In genomic region chr11:49246523-49246922, GRCm38 (mm10) we compare ENCODE assay signal across 18 mouse cellular contexts. TPM values are rescaled to one million over a fixed set of nuclear protein-coding genes. Genes with fewer than 3 reads are reported as not detected.
A peak's percentile ranks its signal among the peaks of the same experiment; 100 is the strongest.
DNase-seq lines count a peak whose midpoint lies in the region; ATAC-seq and TF ChIP-seq lines count a peak whose summit lies in the region.
"Had no signal": no experiment of that assay in that cellular context is flagged by ENCODE, and none has a peak within 500 bp of the region (broad histone marks: within the 10 kb centered on the region; RNA-seq: fewer than 3 reads in every experiment).

No protein-coding gene starts in this region.

- no peak overlapping the region for H3K27ac ChIP-seq in kidney, embryonic 14.5 days (ENCODE audit: low read depth, low read length)
- no peak overlapping the region for H3K27ac ChIP-seq in midbrain, embryonic 13.5 days
- no peak overlapping the region for H3K27ac ChIP-seq in midbrain, embryonic 10.5 days (replicated peaks)
- H3K27ac ChIP-seq in intestine, postnatal 0 days (ENCODE audit: low read depth, low read length), result peak overlapping the region; percentile 54
- no peak overlapping the region; the same call in 1 of the 2 replicates for H3K27ac ChIP-seq in stomach, embryonic 15.5 days
- H3K27ac ChIP-seq: forebrain, embryonic 12.5 days had no signal

- H3K9ac ChIP-seq in kidney, embryonic 14.5 days (ENCODE audit: low read depth, low read length), result no peak overlapping the region; the same call in 1 of the 2 replicates
- H3K9ac ChIP-seq in midbrain, embryonic 13.5 days (replicated peaks), result 0 out of 2 replicates have a peak overlapping the region, but pooled peaks have one; percentile 23
- H3K9ac ChIP-seq in intestine, postnatal 0 days (ENCODE audit: low read depth, low read length), result no peak overlapping the region
- no peak overlapping the region for H3K9ac ChIP-seq in stomach, embryonic 15.5 days
- H3K9ac ChIP-seq: forebrain, embryonic 12.5 days had no signal

- no peak for TF ChIP-seq CTCF in intestine, postnatal 0 days (IDR thresholded peaks at IDR 0.05; ENCODE audit: low read depth)

- H3K4me1 ChIP-seq in kidney, embryonic 14.5 days (ENCODE audit: control insufficient read depth, insufficient read depth, low read length), result peaks cover 35% of the 10 kb centered on the region
- H3K4me1 ChIP-seq in midbrain, embryonic 13.5 days (replicated peaks), result peaks cover 68% of the 10 kb centered on the region
- H3K4me1 ChIP-seq in midbrain, embryonic 10.5 days, result peaks cover 72% of the 10 kb centered on the region
- H3K4me1 ChIP-seq in intestine, postnatal 0 days (replicated peaks; ENCODE audit: control insufficient read depth, insufficient read depth, low read length), result peaks cover 34% of the 10 kb centered on the region
- peaks cover 55% of the 10 kb centered on the region for H3K4me1 ChIP-seq in stomach, embryonic 15.5 days

- DNase-seq in kidney, postnatal 10 days, result no peak
- no peak for DNase-seq in midbrain, embryonic 10.5 days (ENCODE audit: low spot score)
- DNase-seq in adrenal gland, adult 8-10 months, result no peak
- DNase-seq: cerebellum, adult 8-10 months; lung, adult 2 months; right cerebral cortex, postnatal 25 days had no signal

- H3K4me3 ChIP-seq in kidney, embryonic 14.5 days (ENCODE audit: low read length), result no peak overlapping the region
- H3K4me3 ChIP-seq in midbrain, embryonic 13.5 days (replicated peaks), result no peak overlapping the region
- H3K4me3 ChIP-seq in midbrain, embryonic 10.5 days, result no peak overlapping the region
- peak overlapping the region; percentile 54 for H3K4me3 ChIP-seq in intestine, postnatal 0 days (ENCODE audit: low read depth, low read length)
- H3K4me3 ChIP-seq in stomach, embryonic 15.5 days (replicated peaks), result no peak overlapping the region
- H3K4me3 ChIP-seq: forebrain, embryonic 12.5 days had no signal

- WGBS in kidney, embryonic 14.5 days, result 86% methylated on average over 4 of the region's 4 CpGs
- 88% methylated on average over 4 of the region's 4 CpGs for WGBS in midbrain, embryonic 13.5 days
- WGBS in midbrain, embryonic 10.5 days, result 90% methylated on average over 4 of the region's 4 CpGs
- 77% methylated on average over 4 of the region's 4 CpGs for WGBS in intestine, postnatal 0 days
- WGBS in stomach, embryonic 15.5 days, result 81% methylated on average over 4 of the region's 4 CpGs

- no peaks in the 10 kb centered on the region for H3K9me3 ChIP-seq in kidney, embryonic 14.5 days (ENCODE audit: control insufficient read depth, low read length)
- no peaks in the 10 kb centered on the region for H3K9me3 ChIP-seq in midbrain, embryonic 13.5 days
- no peaks in the 10 kb centered on the region for H3K9me3 ChIP-seq in midbrain, embryonic 10.5 days (replicated peaks)
- no peaks in the 10 kb centered on the region for H3K9me3 ChIP-seq in intestine, postnatal 0 days (ENCODE audit: control insufficient read depth)
- no peaks in the 10 kb centered on the region for H3K9me3 ChIP-seq in stomach, embryonic 15.5 days
- H3K9me3 ChIP-seq: forebrain, embryonic 12.5 days had no signal

- H3K4me2 ChIP-seq in kidney, embryonic 14.5 days (replicated peaks; ENCODE audit: low read depth, low read length), result peak overlapping the region; percentile 34; the same call in 1 of the 2 replicates
- H3K4me2 ChIP-seq in midbrain, embryonic 13.5 days (replicated peaks), result no peak overlapping the region
- H3K4me2 ChIP-seq in intestine, postnatal 0 days (replicated peaks; ENCODE audit: low read depth), result peak overlapping the region; percentile 72
- H3K4me2 ChIP-seq in stomach, embryonic 15.5 days, result peak overlapping the region; percentile 70

- no peaks in the 10 kb centered on the region for H3K27me3 ChIP-seq in kidney, embryonic 14.5 days (ENCODE audit: control insufficient read depth, insufficient read depth, low read length)
- no peaks in the 10 kb centered on the region for H3K27me3 ChIP-seq in midbrain, embryonic 13.5 days
- H3K27me3 ChIP-seq in midbrain, embryonic 10.5 days (ENCODE audit: low read depth, poor library complexity, severe bottlenecking), result no peaks in the 10 kb centered on the region
- no peaks in the 10 kb centered on the region for H3K27me3 ChIP-seq in intestine, postnatal 0 days (replicated peaks; ENCODE audit: control insufficient read depth, insufficient read depth, low read length)
- no peaks in the 10 kb centered on the region for H3K27me3 ChIP-seq in stomach, embryonic 15.5 days (replicated peaks)
- H3K27me3 ChIP-seq: forebrain, embryonic 12.5 days had no signal

- ATAC-seq in kidney, embryonic 14.5 days (ENCODE audit: low FRiP score, low TSS enrichment), result no peak
- ATAC-seq in midbrain, embryonic 13.5 days, result no peak
- no peak for ATAC-seq in intestine, postnatal 0 days
- ATAC-seq in stomach, embryonic 15.5 days (ENCODE audit: insufficient read depth, low FRiP score, low read depth), result no peak
- ATAC-seq in erythroid progenitor cell, adult 5-6 weeks (replicated peaks; ENCODE audit: low FRiP score, poor library complexity, severe bottlenecking), result no peak
- ATAC-seq: inflammation-experienced regulatory T-cells, adult 6 months had no signal

- no peaks in the 10 kb centered on the region for H3K36me3 ChIP-seq in kidney, embryonic 14.5 days (ENCODE audit: control insufficient read depth, insufficient read depth, low read length)
- no peaks in the 10 kb centered on the region for H3K36me3 ChIP-seq in midbrain, embryonic 13.5 days
- no peaks in the 10 kb centered on the region for H3K36me3 ChIP-seq in midbrain, embryonic 10.5 days
- no peaks in the 10 kb centered on the region for H3K36me3 ChIP-seq in intestine, postnatal 0 days (ENCODE audit: control insufficient read depth, insufficient read depth)
- no peaks in the 10 kb centered on the region for H3K36me3 ChIP-seq in stomach, embryonic 15.5 days
- H3K36me3 ChIP-seq: forebrain, embryonic 12.5 days had no signal

RNA-seq across cellular contexts. Expression of gene Mgat1, which starts 2.5 kb away (rescaled TPM):
- polyA plus RNA-seq in kidney, embryonic 14.5 days (2014; fragmentation: Nextera tagmentation; extraction: Ambion mirVana), result 43.8 and 55.3 TPM in 2 replicates
- 29.3 and 32.1 TPM in 2 replicates for polyA plus RNA-seq in midbrain, embryonic 13.5 days (2015; fragmentation: Nextera tagmentation; extraction: Ambion mirVana)
- 41.2 and 42.2 TPM in 2 replicates for polyA plus RNA-seq in midbrain, embryonic 10.5 days (2016; fragmentation: Nextera tagmentation; extraction: Ambion mirVana)
- 59.0 and 62.2 TPM in 2 replicates for polyA plus RNA-seq in intestine, postnatal 0 days (2015; fragmentation: Nextera tagmentation; extraction: Ambion mirVana)
- 59.3 and 59.9 TPM in 2 replicates for polyA plus RNA-seq in stomach, embryonic 15.5 days (2015; fragmentation: Nextera tagmentation; extraction: Ambion mirVana)
- total RNA-seq in adrenal gland, adult 8-10 months (2022), result 100 to 1,000 TPM; 114 to 131 (median 124) TPM
- total RNA-seq in erythroid progenitor cell, adult 5-6 weeks (2015; ENCODE audit: low replicate concordance), result 12.2 and 15.5 TPM in 2 replicates
- 21.8 and 26.2 TPM in 2 replicates for total RNA-seq in erythroid progenitor cell, adult 5-6 weeks (2017; ENCODE audit: low replicate concordance)

RNA-seq across cellular contexts. Expression of gene Olfr1393, which starts 31.6 kb away (rescaled TPM):
- polyA plus RNA-seq in kidney, embryonic 14.5 days (2014; fragmentation: Nextera tagmentation; extraction: Ambion mirVana), result not detected in 2 replicates
- 0.15 TPM in 1 of 2 replicates, not detected in the other for polyA plus RNA-seq in midbrain, embryonic 13.5 days (2015; fragmentation: Nextera tagmentation; extraction: Ambion mirVana)
- 0.04 TPM in 1 of 2 replicates, not detected in the other for polyA plus RNA-seq in midbrain, embryonic 10.5 days (2016; fragmentation: Nextera tagmentation; extraction: Ambion mirVana)
- 0.16 TPM in 1 of 2 replicates, not detected in the other for polyA plus RNA-seq in intestine, postnatal 0 days (2015; fragmentation: Nextera tagmentation; extraction: Ambion mirVana)
- not detected in 2 replicates for polyA plus RNA-seq in stomach, embryonic 15.5 days (2015; fragmentation: Nextera tagmentation; extraction: Ambion mirVana)
- total RNA-seq in adrenal gland, adult 8-10 months (2022), result not detected
- not detected in 2 replicates for total RNA-seq in erythroid progenitor cell, adult 5-6 weeks (2015; ENCODE audit: low replicate concordance)
- total RNA-seq in erythroid progenitor cell, adult 5-6 weeks (2017; ENCODE audit: low replicate concordance), result not detected in 2 replicates
- total RNA-seq: layer of hippocampus, postnatal 25 days; monocyte, adult 5-6 weeks had no signal
- polyA plus RNA-seq: embryonic facial prominence, embryonic 11.5 days; inflammation-experienced regulatory T-cells, adult 6 months; lung, adult 2 months had no signal

RNA-seq across cellular contexts. Expression of gene Olfr1392, which starts 38.6 kb away (rescaled TPM):
- not detected in 2 replicates for polyA plus RNA-seq in kidney, embryonic 14.5 days (2014; fragmentation: Nextera tagmentation; extraction: Ambion mirVana)
- polyA plus RNA-seq in midbrain, embryonic 13.5 days (2015; fragmentation: Nextera tagmentation; extraction: Ambion mirVana), result not detected in 2 replicates
- polyA plus RNA-seq in midbrain, embryonic 10.5 days (2016; fragmentation: Nextera tagmentation; extraction: Ambion mirVana), result 0.04 and 0.07 TPM in 2 replicates
- polyA plus RNA-seq in intestine, postnatal 0 days (2015; fragmentation: Nextera tagmentation; extraction: Ambion mirVana), result 0.08 TPM in 1 of 2 replicates, not detected in the other
- polyA plus RNA-seq in stomach, embryonic 15.5 days (2015; fragmentation: Nextera tagmentation; extraction: Ambion mirVana), result 0.06 TPM in 1 of 2 replicates, not detected in the other
- total RNA-seq in adrenal gland, adult 8-10 months (2022), result not detected
- total RNA-seq in erythroid progenitor cell, adult 5-6 weeks (2015; ENCODE audit: low replicate concordance), result not detected in 2 replicates
- total RNA-seq in erythroid progenitor cell, adult 5-6 weeks (2017; ENCODE audit: low replicate concordance), result not detected in 2 replicates
- total RNA-seq: gastrocnemius, adult 18-20 months; layer of hippocampus, postnatal 25 days; monocyte, adult 5-6 weeks had no signal
- polyA plus RNA-seq: embryonic facial prominence, embryonic 11.5 days; forebrain, embryonic 12.5 days; heart, embryonic 16.5 days; inflammation-experienced regulatory T-cells, adult 6 months had no signal

RNA-seq across cellular contexts. Expression of gene Zfp62, which starts 43.4 kb away (rescaled TPM):
- 27.6 and 51.1 TPM in 2 replicates for polyA plus RNA-seq in kidney, embryonic 14.5 days (2014; fragmentation: Nextera tagmentation; extraction: Ambion mirVana)
- polyA plus RNA-seq in midbrain, embryonic 13.5 days (2015; fragmentation: Nextera tagmentation; extraction: Ambion mirVana), result 56.6 and 58.5 TPM in 2 replicates
- 42.3 and 51.5 TPM in 2 replicates for polyA plus RNA-seq in midbrain, embryonic 10.5 days (2016; fragmentation: Nextera tagmentation; extraction: Ambion mirVana)
- 8.4 TPM in 2 replicates for polyA plus RNA-seq in intestine, postnatal 0 days (2015; fragmentation: Nextera tagmentation; extraction: Ambion mirVana)
- polyA plus RNA-seq in stomach, embryonic 15.5 days (2015; fragmentation: Nextera tagmentation; extraction: Ambion mirVana), result 31.0 and 34.2 TPM in 2 replicates
- 10 to 100 TPM; 28.1 to 40.1 (median 36.2) TPM for total RNA-seq in adrenal gland, adult 8-10 months (2022)
- 55.9 and 72.1 TPM in 2 replicates for total RNA-seq in erythroid progenitor cell, adult 5-6 weeks (2015; ENCODE audit: low replicate concordance)
- total RNA-seq in erythroid progenitor cell, adult 5-6 weeks (2017; ENCODE audit: low replicate concordance), result 35.6 and 36.3 TPM in 2 replicates

RNA-seq across cellular contexts. Expression of gene Olfr10, which starts 58.0 kb away (rescaled TPM):
- polyA plus RNA-seq in kidney, embryonic 14.5 days (2014; fragmentation: Nextera tagmentation; extraction: Ambion mirVana), result not detected in 2 replicates
- not detected in 2 replicates for polyA plus RNA-seq in midbrain, embryonic 13.5 days (2015; fragmentation: Nextera tagmentation; extraction: Ambion mirVana)
- polyA plus RNA-seq in midbrain, embryonic 10.5 days (2016; fragmentation: Nextera tagmentation; extraction: Ambion mirVana), result not detected in 2 replicates
- not detected in 2 replicates for polyA plus RNA-seq in intestine, postnatal 0 days (2015; fragmentation: Nextera tagmentation; extraction: Ambion mirVana)
- not detected in 2 replicates for polyA plus RNA-seq in stomach, embryonic 15.5 days (2015; fragmentation: Nextera tagmentation; extraction: Ambion mirVana)
- not detected for total RNA-seq in adrenal gland, adult 8-10 months (2022)
- total RNA-seq in erythroid progenitor cell, adult 5-6 weeks (2015; ENCODE audit: low replicate concordance), result not detected in 2 replicates
- total RNA-seq in erythroid progenitor cell, adult 5-6 weeks (2017; ENCODE audit: low replicate concordance), result not detected in 2 replicates
- total RNA-seq: gastrocnemius, adult 18-20 months; layer of hippocampus, postnatal 25 days; monocyte, adult 5-6 weeks had no signal
- polyA plus RNA-seq: embryonic facial prominence, embryonic 11.5 days; forebrain, embryonic 12.5 days; heart, embryonic 16.5 days; inflammation-experienced regulatory T-cells, adult 6 months; lung, adult 2 months had no signal
